Mouse (Mus musculus) heart, embryonic 14.5 days (tissue): ENCODE measurements at regions not wholly inside any gene's neighbourhood (a gene's known extent, or its start where the extent isn't known, plus 50 kb on each side); places are given as distances from the start of the nearest gene placed in this dataset.

ENCODE experiments used
- ATAC-seq: fragments of 200-750 bp; cut with Nextera tagmentation; 2 replicates; pipeline ENCODE4 v1.8.0; 2017; ENCODE audit warnings: low read depth, moderate TSS enrichment; ENCODE audit not compliant: insufficient number of reproducible peaks, insufficient read depth, low FRiP score
- H3K27ac ChIP-seq, 2 experiments: fragments of 200-500 bp in 1 of 2; fragments of 300-500 bp in 1 of 2; sonication (generic) in 1 of 2; replicated peaks in 1 of 2; 2 replicates each; pipeline ENCODE4 v1.5.1; 2012 to 2014; ENCODE audit warnings: low read depth in 2 of 2, low read length in 2 of 2, control low read depth in 1 of 2, mild to moderate bottlenecking in 1 of 2, mixed read lengths in 1 of 2; ENCODE audit not compliant: control insufficient read depth in 1 of 2, insufficient read depth in 1 of 2
- H3K27me3 ChIP-seq: fragments of 300-500 bp; sonication (generic); 2 replicates; pipeline ENCODE4 v1.6.1; 2014; ENCODE audit warnings: mild to moderate bottlenecking, low read length, control low read depth; ENCODE audit not compliant: control insufficient read depth, insufficient read depth
- H3K36me3 ChIP-seq: fragments of 300-500 bp; sonication (generic); 2 replicates; pipeline ENCODE4 v1.6.1; 2014; ENCODE audit warnings: mild to moderate bottlenecking, control low read depth, low read length, mixed read lengths; ENCODE audit not compliant: control insufficient read depth, insufficient read depth
- H3K4me1 ChIP-seq, 2 experiments: fragments of 200-500 bp in 1 of 2; fragments of 300-500 bp in 1 of 2; sonication (generic) in 1 of 2; 2 replicates each; pipeline ENCODE4 v1.6.1; 2012 to 2014; ENCODE audit warnings: low read length in 2 of 2, control low read depth in 1 of 2, mixed read lengths in 1 of 2; ENCODE audit not compliant: control insufficient read depth in 2 of 2, insufficient read depth in 2 of 2
- H3K4me2 ChIP-seq: fragments of 300-500 bp; sonication (generic); 2 replicates; pipeline ENCODE4 v1.6.1; 2014; ENCODE audit warnings: mild to moderate bottlenecking, low read length
- H3K4me3 ChIP-seq, 2 experiments: fragments of 200-500 bp in 1 of 2; fragments of 300-500 bp in 1 of 2; sonication (generic) in 1 of 2; 2 replicates each; pipeline ENCODE4 v1.5.1; 2012 to 2014; ENCODE audit warnings: low read length in 2 of 2, mild to moderate bottlenecking in 2 of 2, control low read depth in 1 of 2, low read depth in 1 of 2, moderate library complexity in 1 of 2; ENCODE audit not compliant: control insufficient read depth in 1 of 2, insufficient read depth in 1 of 2
- H3K9ac ChIP-seq: fragments of 300-500 bp; sonication (generic); 2 replicates; pipeline ENCODE4 v1.6.1; 2014; ENCODE audit warnings: mild to moderate bottlenecking, low read length
- H3K9me3 ChIP-seq: fragments of 300-500 bp; sonication (generic); 2 replicates; pipeline ENCODE4 v1.6.1; 2016; ENCODE audit warnings: low read length, control low read depth; ENCODE audit not compliant: control insufficient read depth
- WGBS: fragments of 180-500 bp; shearing (Covaris S2); extraction: QIAGEN DNeasy Blood & Tissue Kit; methylation state at CpG from one replicate; pipeline ENCODE4 v1.1.7; 2014; 5-methylcytosine and 5-hydroxymethylcytosine counted together

GRCm38 (mm10) chr13:31715683-31716082 lies 90.1 kb downstream of the Foxf2 start:
- Histone ChIP-seq H3K4me1 (no peaks in the 10 kb centered on the region), H3K4me2 (no peak overlapping the region), H3K4me3 (no peak overlapping the region), H3K9ac (no peak overlapping the region), H3K27ac (no peak overlapping the region), H3K27me3 (no peaks in the 10 kb centered on the region), H3K9me3 (no peaks in the 10 kb centered on the region), H3K36me3 (no peaks in the 10 kb centered on the region)
- no peak for ATAC-seq
- 66% methylated on average over 2 of the region's 2 CpGs for WGBS

- Histone ChIP-seq H3K9me3 (no peaks in the 10 kb centered on the region), H3K4me1 (no peaks in the 10 kb centered on the region), H3K27ac (no peak overlapping the region), H3K36me3 (no peaks in the 10 kb centered on the region), H3K4me2 (no peak overlapping the region), H3K9ac (no peak overlapping the region), H3K4me3 (no peak overlapping the region), H3K27me3 (no peaks in the 10 kb centered on the region)
- 32% methylated on average over 2 of the region's 2 CpGs for WGBS
- no peak for ATAC-seq
Observed at GRCm38 (mm10) chr13:31716771-31717170, 89.7 kb upstream of the Foxc1 start.

- Histone ChIP-seq H3K4me1 (no peaks in the 10 kb centered on the region), H3K36me3 (no peaks in the 10 kb centered on the region), H3K4me3 (no peak overlapping the region), H3K9me3 (no peaks in the 10 kb centered on the region), H3K27ac (no peak overlapping the region), H3K9ac (no peak overlapping the region), H3K4me2 (no peak overlapping the region), H3K27me3 (no peaks in the 10 kb centered on the region)
- no peak for ATAC-seq
- WGBS = 43% methylated on average over 2 of the region's 2 CpGs
Observed at GRCm38 (mm10) chr13:31720731-31721130, 85.7 kb upstream of the Foxc1 start.

DNA sequence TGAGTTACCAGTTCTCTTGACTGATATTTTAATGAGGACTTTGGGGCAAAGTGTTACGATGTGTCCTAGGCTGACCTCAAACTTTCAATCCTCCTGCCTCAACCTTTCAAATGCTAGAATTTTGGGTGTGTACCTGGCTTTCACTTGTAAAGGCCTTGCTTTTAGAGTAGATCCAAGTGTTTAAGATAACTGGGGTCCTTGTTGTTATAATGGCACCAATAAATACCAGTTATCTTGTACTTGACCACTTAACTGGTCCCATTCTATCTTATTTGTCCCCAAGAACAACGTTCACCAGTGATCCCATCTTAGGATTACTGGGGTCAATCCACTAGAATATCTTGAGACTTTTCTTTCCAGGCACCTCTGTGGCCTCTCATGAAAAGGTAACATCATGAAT lies 77.6 kb upstream of the Foxc1 start:
- Histone ChIP-seq H3K4me1 (no peaks in the 10 kb centered on the region), H3K4me3 (no peak overlapping the region), H3K27ac (no peak overlapping the region), H3K27me3 (no peaks in the 10 kb centered on the region), H3K9me3 (no peaks in the 10 kb centered on the region), H3K9ac (no peak overlapping the region), H3K4me2 (no peak overlapping the region), H3K36me3 (no peaks in the 10 kb centered on the region)
- ATAC-seq = no peak
- WGBS = 84% methylated on average over 2 of the region's 2 CpGs

- ATAC-seq = no peak
- H3K27me3 ChIP-seq = no peaks in the 10 kb centered on the region
- H3K9me3 ChIP-seq = no peaks in the 10 kb centered on the region
- no peak overlapping the region for H3K4me2 ChIP-seq
- no peaks in the 10 kb centered on the region for H3K4me1 ChIP-seq
- H3K27ac ChIP-seq = no peak overlapping the region
- WGBS = 89% methylated on average over 1 of the region's 1 CpGs
- no peak overlapping the region for H3K9ac ChIP-seq
- no peaks in the 10 kb centered on the region for H3K36me3 ChIP-seq
- no peak overlapping the region for H3K4me3 ChIP-seq
Observed at GRCm38 (mm10) chr13:31746276-31746675, 60.2 kb upstream of the Foxc1 start.
